27 mouse cellular contexts compared by ENCODE assay signal in genomic region chr1:74316114-74316827, GRCm38 (mm10). TPM values are rescaled to one million over a fixed set of nuclear protein-coding genes. Genes with fewer than 3 reads are reported as not detected.
DNase-seq lines count a peak whose midpoint lies in the region; ATAC-seq and TF ChIP-seq lines count a peak whose summit lies in the region.
"Had no signal": no experiment of that assay in that cellular context is flagged by ENCODE, and none has a peak within 500 bp of the region (broad histone marks: within the 10 kb centered on the region; RNA-seq: fewer than 3 reads in every experiment).

No protein-coding gene starts in this region.

- DNase-seq in heart, postnatal 10 days: no peak
- DNase-seq in thymus, adult 2 months: no peak
- DNase-seq in thymus, postnatal 25 days: no peak
- DNase-seq: adrenal gland, adult 8-10 months; adrenal gland, postnatal 25 days; B cell, adult 2 months; cerebellum, adult 11-12 months; cerebellum, adult 8-10 months; cerebellum, postnatal 10 days; cerebellum, postnatal 36 days; gastrocnemius, adult 2 months; gastrocnemius, postnatal 14 days; heart, adult 18-20 months had no signal

- TF ChIP-seq CTCF in thymus, adult 2 months (IDR thresholded peaks at IDR 0.05; ENCODE audit: borderline replicate concordance, control insufficient read depth, extremely low read depth, insufficient read depth, low read length, poor library complexity): no peak

- H3K4me2 ChIP-seq in heart, embryonic 15.5 days: no peak overlapping the region
- H3K4me2 ChIP-seq in myocyte (ENCODE audit: low read depth): no peak overlapping the region
- H3K4me2 ChIP-seq: forebrain, embryonic 13.5 days; heart, embryonic 12.5 days; hindbrain, embryonic 13.5 days had no signal

- H3K9ac ChIP-seq in heart, embryonic 15.5 days: no peak overlapping the region
- H3K9ac ChIP-seq: forebrain, embryonic 13.5 days; heart, embryonic 12.5 days; hindbrain, embryonic 13.5 days had no signal

- no peaks in the 10 kb centered on the region for H3K9me3 ChIP-seq in heart, embryonic 15.5 days (replicated peaks)
- H3K9me3 ChIP-seq: forebrain, embryonic 10.5 days; forebrain, embryonic 13.5 days; heart, embryonic 12.5 days; hindbrain, embryonic 10.5 days; hindbrain, embryonic 13.5 days had no signal

- TF ChIP-seq POLR2A in thymus, adult 2 months (IDR thresholded peaks at IDR 0.05; ENCODE audit: control insufficient read depth, extremely low read depth, insufficient read depth, low read length, poor library complexity): no peak
- no peak for TF ChIP-seq POLR2A in myocyte (IDR thresholded peaks at IDR 0.05; ENCODE audit: insufficient read length, low read depth)

- no peaks in the 10 kb centered on the region for H3K79me2 ChIP-seq in myocyte (ENCODE audit: control insufficient read depth, insufficient read depth)

- no peak overlapping the region for H3ac ChIP-seq in myocyte (ENCODE audit: control insufficient read depth, insufficient read length)

- WGBS in heart, embryonic 15.5 days: 74% methylated on average over 4 of the region's 4 CpGs
- 33% methylated on average over 4 of the region's 4 CpGs for WGBS in thymus, adult 2 months

- no peak for ATAC-seq in heart, embryonic 15.5 days (replicated peaks; ENCODE audit: insufficient number of reproducible peaks, insufficient read depth, low FRiP score, low read depth)
- peak; percentile 64 for ATAC-seq in activated CD4-positive, CD25-positive, alpha-beta regulatory T cell, adult 4 months
- no peak for ATAC-seq in monocyte, adult 5-6 weeks (replicated peaks; ENCODE audit: insufficient number of reproducible peaks, low FRiP score, low TSS enrichment, poor library complexity, severe bottlenecking)
- ATAC-seq: forebrain, embryonic 13.5 days; forebrain, embryonic 16.5 days; hindbrain, embryonic 16.5 days had no signal

- no peaks in the 10 kb centered on the region for H3K36me3 ChIP-seq in heart, embryonic 15.5 days
- H3K36me3 ChIP-seq in thymus, adult 2 months (ENCODE audit: control insufficient read depth, insufficient read depth, low read length): no peaks in the 10 kb centered on the region
- no peaks in the 10 kb centered on the region for H3K36me3 ChIP-seq in myocyte (ENCODE audit: control insufficient read depth, insufficient read depth)
- H3K36me3 ChIP-seq: forebrain, embryonic 10.5 days; heart, embryonic 12.5 days; hindbrain, embryonic 10.5 days; hindbrain, embryonic 13.5 days had no signal

- H3K4me3 ChIP-seq in heart, embryonic 15.5 days: no peak overlapping the region
- H3K4me3 ChIP-seq in thymus, adult 2 months (ENCODE audit: control insufficient read depth, insufficient read depth, low read length): no peak overlapping the region
- no peak overlapping the region for H3K4me3 ChIP-seq in myocyte
- H3K4me3 ChIP-seq: forebrain, embryonic 10.5 days; forebrain, embryonic 13.5 days; gastrocnemius, adult 2 months; heart, embryonic 12.5 days; hindbrain, embryonic 10.5 days; hindbrain, embryonic 13.5 days had no signal

- peak overlapping the region; percentile 31; the same call in 1 of the 2 replicates for H3K27ac ChIP-seq in heart, embryonic 15.5 days
- peak overlapping the region; percentile 6; the same call in 1 of the 2 replicates for H3K27ac ChIP-seq in thymus, adult 2 months (ENCODE audit: control insufficient read depth, insufficient read depth, low read length)
- H3K27ac ChIP-seq: forebrain, embryonic 10.5 days; forebrain, embryonic 13.5 days; gastrocnemius, adult 2 months; hindbrain, embryonic 10.5 days; hindbrain, embryonic 13.5 days had no signal

- H3K27me3 ChIP-seq in heart, embryonic 15.5 days: no peaks in the 10 kb centered on the region
- H3K27me3 ChIP-seq in thymus, adult 2 months (ENCODE audit: control insufficient read depth, insufficient read depth, low read length): no peaks in the 10 kb centered on the region
- no peaks in the 10 kb centered on the region for H3K27me3 ChIP-seq in myocyte (ENCODE audit: control insufficient read depth, insufficient read depth, insufficient read length)
- H3K27me3 ChIP-seq: forebrain, embryonic 13.5 days; heart, embryonic 12.5 days; hindbrain, embryonic 13.5 days had no signal

- H3K4me1 ChIP-seq in heart, embryonic 15.5 days (replicated peaks): peaks cover 24% of the 10 kb centered on the region
- H3K4me1 ChIP-seq in thymus, adult 2 months (replicated peaks; ENCODE audit: control insufficient read depth, insufficient read depth, low read length): peaks cover 14% of the 10 kb centered on the region
- H3K4me1 ChIP-seq: forebrain, embryonic 10.5 days; forebrain, embryonic 13.5 days; hindbrain, embryonic 13.5 days had no signal

- intact Hi-C loops in heart, postnatal 10 days (cut with DNase I): no loop called here

TF ChIP-seq in myocyte, 11 proteins besides CTCF, POLR2A, EP300 and RAD21:
- peak in 1 of 3 experiments; percentile 53 for TF ChIP-seq MYOG (IDR thresholded peaks at IDR 0.05; ENCODE audit: control insufficient read depth in 1 of 3, insufficient read depth in 1 of 3, insufficient read length in 2 of 3, low read depth in 2 of 3)
- TF ChIP-seq MYOD1 (IDR thresholded peaks at IDR 0.05; ENCODE audit: control insufficient read depth in 1 of 3, insufficient read length in 2 of 3, low read depth in 2 of 3): peak in 2 of 3 experiments; percentile 76 to 89
- TF ChIP-seq REST (IDR thresholded peaks at IDR 0.05; ENCODE audit: insufficient read depth, insufficient read length): no peak

RNA-seq across cellular contexts. Expression of gene Tmbim1, which starts 10.8 kb away (rescaled TPM):
- polyA plus RNA-seq in heart, embryonic 15.5 days (2015; fragmentation: Nextera tagmentation; extraction: Ambion mirVana): 44.9 and 48.1 TPM in 2 replicates
- 10 to 100 TPM; 43.2 to 45.8 TPM for total RNA-seq in heart, postnatal 10 days (2021)
- polyA plus RNA-seq in thymus, adult 2 months (2012; rRNA removed): 55.5 and 69.2 TPM in 2 replicates
- 10 to 100 TPM; 13.1 to 16.1 TPM for polyA plus RNA-seq in activated CD4-positive, CD25-positive, alpha-beta regulatory T cell, adult 4 months (2017; shearing (Covaris generic))
- polyA plus RNA-seq in myocyte (2012; fragmentation: generic; extraction: Trizol): 178 TPM
- total RNA-seq in monocyte, adult 5-6 weeks (2017): 15.8 to 20.8 TPM (median 19.0 TPM) in 3 replicates

RNA-seq across cellular contexts. Expression of gene Pnkd, which starts 31.5 kb away (rescaled TPM):
- polyA plus RNA-seq in heart, embryonic 15.5 days (2015; fragmentation: Nextera tagmentation; extraction: Ambion mirVana): 276 and 288 TPM in 2 replicates
- total RNA-seq in heart, postnatal 10 days (2021): 100 to 1,000 TPM; 205 to 211 TPM
- 41.1 and 50.1 TPM in 2 replicates for polyA plus RNA-seq in thymus, adult 2 months (2012; rRNA removed)
- 10 to 100 TPM; 80.2 to 97.8 TPM for polyA plus RNA-seq in activated CD4-positive, CD25-positive, alpha-beta regulatory T cell, adult 4 months (2017; shearing (Covaris generic))
- polyA plus RNA-seq in myocyte (2012; fragmentation: generic; extraction: Trizol): 93.7 TPM
- 14.7 to 18.6 TPM (median 17.1 TPM) in 3 replicates for total RNA-seq in monocyte, adult 5-6 weeks (2017)

RNA-seq across cellular contexts. Expression of gene Aamp, which starts 31.7 kb away (rescaled TPM):
- 168 and 209 TPM in 2 replicates for polyA plus RNA-seq in heart, embryonic 15.5 days (2015; fragmentation: Nextera tagmentation; extraction: Ambion mirVana)
- total RNA-seq in heart, postnatal 10 days (2021): 100 to 1,000 TPM; 103 to 109 TPM
- 183 and 201 TPM in 2 replicates for polyA plus RNA-seq in thymus, adult 2 months (2012; rRNA removed)
- polyA plus RNA-seq in activated CD4-positive, CD25-positive, alpha-beta regulatory T cell, adult 4 months (2017; shearing (Covaris generic)): 100 to 1,000 TPM; 139 to 184 TPM
- 199 TPM for polyA plus RNA-seq in myocyte (2012; fragmentation: generic; extraction: Trizol)
- 105 to 159 TPM (median 131 TPM) in 3 replicates for total RNA-seq in monocyte, adult 5-6 weeks (2017)

RNA-seq across cellular contexts. Expression of gene Gpbar1, which starts 37.9 kb away (rescaled TPM):
- polyA plus RNA-seq in heart, embryonic 15.5 days (2015; fragmentation: Nextera tagmentation; extraction: Ambion mirVana): 0.13 and 0.34 TPM in 2 replicates
- total RNA-seq in heart, postnatal 10 days (2021): not detected
- polyA plus RNA-seq in thymus, adult 2 months (2012; rRNA removed): 0.40 and 1.3 TPM in 2 replicates
- polyA plus RNA-seq in activated CD4-positive, CD25-positive, alpha-beta regulatory T cell, adult 4 months (2017; shearing (Covaris generic)): under 1 TPM in 1 of 2 experiments, not detected in 1; 0.32 TPM
- 0.14 TPM for polyA plus RNA-seq in myocyte (2012; fragmentation: generic; extraction: Trizol)
- not detected in 3 replicates for total RNA-seq in monocyte, adult 5-6 weeks (2017)
- total RNA-seq: adrenal gland, adult 8-10 months; adrenal gland, postnatal 25 days; gastrocnemius, adult 2 months; gastrocnemius, postnatal 14 days; gastrocnemius, postnatal 4 days; heart, adult 18-20 months; heart, postnatal 25 days; MEL had no signal
- polyA plus RNA-seq: forebrain, embryonic 13.5 days; hindbrain, embryonic 16.5 days had no signal

RNA-seq across cellular contexts. Expression of gene Catip, which starts 45.6 kb away (rescaled TPM):
- 0.38 and 0.39 TPM in 2 replicates for polyA plus RNA-seq in heart, embryonic 15.5 days (2015; fragmentation: Nextera tagmentation; extraction: Ambion mirVana)
- under 1 TPM; 0.29 to 0.45 TPM for total RNA-seq in heart, postnatal 10 days (2021)
- polyA plus RNA-seq in thymus, adult 2 months (2012; rRNA removed): 0.13 and 0.27 TPM in 2 replicates
- not detected for polyA plus RNA-seq in activated CD4-positive, CD25-positive, alpha-beta regulatory T cell, adult 4 months (2017; shearing (Covaris generic))
- polyA plus RNA-seq in myocyte (2012; fragmentation: generic; extraction: Trizol): 0.10 TPM
- total RNA-seq in monocyte, adult 5-6 weeks (2017): 0.29 to 3.3 TPM (median 0.96 TPM) in 3 replicates
